Mouse (Mus musculus): ENCODE results near the gene Igf1r. TPM values are rescaled to one million over a fixed set of nuclear protein-coding genes. Genes with fewer than 3 reads are reported as not detected.
"Not testable (repeated sequence)": the region's sequence is repeated elsewhere in the genome, so short reads cannot be mapped to it uniquely, and the experiment has no call there.

The Igf1r gene
- polyA plus RNA-seq, 1 experiment from 2014 or later: 19.7 TPM

GRCm38 (mm10) chr7:68277897-68278270 lies 325.3 kb downstream of the Igf1r start:
- no peak for TF ChIP-seq CTCF (IDR thresholded peaks at IDR 0.05; ENCODE audit: low read depth)
- H3K4me1 ChIP-seq (ENCODE audit: insufficient read depth): peaks cover 5% of the 10 kb centered on the region; the same call in 1 of the 2 replicates
- no peak overlapping the region for H3K27ac ChIP-seq (ENCODE audit: low read depth)
- H3K27me3 ChIP-seq (ENCODE audit: insufficient read depth, low read length): peaks cover 8% of the 10 kb centered on the region; the same call in 1 of the 2 replicates
- DNase-seq (no peak), ATAC-seq (ENCODE audit: insufficient read depth) (no peak)
- no peak overlapping the region for H3K9ac ChIP-seq
- no peak overlapping the region for H3K4me2 ChIP-seq
- no peaks in the 10 kb centered on the region for H3K36me3 ChIP-seq (ENCODE audit: insufficient read depth)
- H3K4me3 ChIP-seq (ENCODE audit: low read depth, low read length): no peak overlapping the region
- 61% methylated on average over 4 of the region's 4 CpGs for WGBS
- H3K9me3 ChIP-seq (ENCODE audit: low read depth, low read length): no peaks in the 10 kb centered on the region

GRCm38 (mm10) chr7:68278385-68278784 lies 325.8 kb downstream of the Igf1r start:
- peaks cover 5% of the 10 kb centered on the region; the same call in 1 of the 2 replicates for H3K4me1 ChIP-seq (ENCODE audit: insufficient read depth)
- no peak overlapping the region for H3K9ac ChIP-seq
- no peaks in the 10 kb centered on the region for H3K36me3 ChIP-seq (ENCODE audit: insufficient read depth)
- ATAC-seq (ENCODE audit: insufficient read depth) (peak; percentile 25; the same call in 1 of the 2 replicates), DNase-seq (no peak)
- WGBS: 96% methylated on average over 6 of the region's 6 CpGs
- TF ChIP-seq CTCF (IDR thresholded peaks at IDR 0.05; ENCODE audit: low read depth): no peak
- no peak overlapping the region for H3K27ac ChIP-seq (ENCODE audit: low read depth)
- H3K4me3 ChIP-seq (ENCODE audit: low read depth, low read length): no peak overlapping the region
- peaks cover 8% of the 10 kb centered on the region; the same call in 1 of the 2 replicates for H3K27me3 ChIP-seq (ENCODE audit: insufficient read depth, low read length)
- H3K9me3 ChIP-seq (ENCODE audit: low read depth, low read length): no peaks in the 10 kb centered on the region
- H3K4me2 ChIP-seq: no peak overlapping the region

- Histone ChIP-seq H3K27me3 (ENCODE audit: insufficient read depth, low read length) (peaks cover 8% of the 10 kb centered on the region; the same call in 1 of the 2 replicates), H3K4me2 (no peak overlapping the region), H3K4me1 (ENCODE audit: insufficient read depth) (peaks cover 5% of the 10 kb centered on the region; the same call in 1 of the 2 replicates), H3K27ac (ENCODE audit: low read depth) (no peak overlapping the region), H3K9me3 (ENCODE audit: low read depth, low read length) (no peaks in the 10 kb centered on the region), H3K9ac (no peak overlapping the region), H3K4me3 (ENCODE audit: low read depth, low read length) (no peak overlapping the region), H3K36me3 (ENCODE audit: insufficient read depth) (no peaks in the 10 kb centered on the region)
- DNase-seq (no peak), ATAC-seq (ENCODE audit: insufficient read depth) (no peak)
- no peak for TF ChIP-seq CTCF (IDR thresholded peaks at IDR 0.05; ENCODE audit: low read depth)
- 62% methylated on average over 6 of the region's 6 CpGs for WGBS
These were observed 326.3 kb downstream of the Igf1r start for GRCm38 (mm10) chr7:68278908-68279307.

- no peak for ATAC-seq (ENCODE audit: insufficient read depth)
- H3K27me3 ChIP-seq (ENCODE audit: insufficient read depth, low read length): peaks cover 5% of the 10 kb centered on the region; the same call in 1 of the 2 replicates
- no peak for TF ChIP-seq CTCF (IDR thresholded peaks at IDR 0.05; ENCODE audit: low read depth)
- peaks cover 5% of the 10 kb centered on the region; the same call in 1 of the 2 replicates for H3K4me1 ChIP-seq (ENCODE audit: insufficient read depth)
- 87% methylated on average over 7 of the region's 7 CpGs for WGBS
- no peak overlapping the region for H3K9ac ChIP-seq
- no peak overlapping the region for H3K27ac ChIP-seq (ENCODE audit: low read depth)
- no peak overlapping the region for H3K4me2 ChIP-seq
- H3K9me3 ChIP-seq (ENCODE audit: low read depth, low read length): no peaks in the 10 kb centered on the region
- H3K36me3 ChIP-seq (ENCODE audit: insufficient read depth): no peaks in the 10 kb centered on the region
- no peak for DNase-seq
- H3K4me3 ChIP-seq (ENCODE audit: low read depth, low read length): no peak overlapping the region
These were observed 326.9 kb downstream of the Igf1r start for GRCm38 (mm10) chr7:68279481-68279880.

- peaks cover 5% of the 10 kb centered on the region; the same call in 1 of the 2 replicates for H3K4me1 ChIP-seq (ENCODE audit: insufficient read depth)
- 85% methylated on average over 19 of the region's 19 CpGs for WGBS
- no peak for DNase-seq
- no peak for ATAC-seq (ENCODE audit: insufficient read depth)
- H3K9ac ChIP-seq: no peak overlapping the region
- no peaks in the 10 kb centered on the region for H3K9me3 ChIP-seq (ENCODE audit: low read depth, low read length)
- H3K27me3 ChIP-seq (ENCODE audit: insufficient read depth, low read length): peaks cover 3% of the 10 kb centered on the region; the same call in 1 of the 2 replicates
- H3K4me2 ChIP-seq: no peak overlapping the region
- H3K4me3 ChIP-seq (ENCODE audit: low read depth, low read length): no peak overlapping the region
- H3K36me3 ChIP-seq (ENCODE audit: insufficient read depth): no peaks in the 10 kb centered on the region
- TF ChIP-seq CTCF (IDR thresholded peaks at IDR 0.05; ENCODE audit: low read depth): no peak
- H3K27ac ChIP-seq (ENCODE audit: low read depth): no peak overlapping the region
These were observed 327.8 kb downstream of the Igf1r start for GRCm38 (mm10) chr7:68280352-68280869.

GRCm38 (mm10) chr7:68281341-68281740 lies 328.7 kb downstream of the Igf1r start:
- no peak for DNase-seq
- H3K9ac ChIP-seq: no peak overlapping the region
- H3K27ac ChIP-seq (ENCODE audit: low read depth): no peak overlapping the region
- no peaks in the 10 kb centered on the region; the same call in 1 of the 2 replicates for H3K4me1 ChIP-seq (ENCODE audit: insufficient read depth)
- H3K4me3 ChIP-seq (ENCODE audit: low read depth, low read length): no peak overlapping the region
- no peak overlapping the region for H3K4me2 ChIP-seq
- no peak for ATAC-seq (ENCODE audit: insufficient read depth)
- no peaks in the 10 kb centered on the region for H3K9me3 ChIP-seq (ENCODE audit: low read depth, low read length)
- no peaks in the 10 kb centered on the region; the same call in 1 of the 2 replicates for H3K27me3 ChIP-seq (ENCODE audit: insufficient read depth, low read length)
- no peaks in the 10 kb centered on the region for H3K36me3 ChIP-seq (ENCODE audit: insufficient read depth)
- 61% methylated on average over 5 of the region's 5 CpGs for WGBS
- TF ChIP-seq CTCF (IDR thresholded peaks at IDR 0.05; ENCODE audit: low read depth): no peak

GRCm38 (mm10) chr7:68282304-68283132 lies 329.9 kb downstream of the Igf1r start:
- no peak overlapping the region for H3K4me2 ChIP-seq
- 80% methylated on average over 22 of the region's 22 CpGs for WGBS
- no peak overlapping the region for H3K9ac ChIP-seq
- ATAC-seq (ENCODE audit: insufficient read depth) (no peak), DNase-seq (no peak)
- H3K27ac ChIP-seq (ENCODE audit: low read depth): no peak overlapping the region
- H3K9me3 ChIP-seq (ENCODE audit: low read depth, low read length): no peaks in the 10 kb centered on the region
- H3K4me3 ChIP-seq (ENCODE audit: low read depth, low read length): no peak overlapping the region
- TF ChIP-seq CTCF (IDR thresholded peaks at IDR 0.05; ENCODE audit: low read depth): no peak
- no peaks in the 10 kb centered on the region for H3K36me3 ChIP-seq (ENCODE audit: insufficient read depth)
- H3K4me1 ChIP-seq (ENCODE audit: insufficient read depth): no peaks in the 10 kb centered on the region
- no peaks in the 10 kb centered on the region for H3K27me3 ChIP-seq (ENCODE audit: insufficient read depth, low read length)

- WGBS: 73% methylated on average over 4 of the region's 4 CpGs
- H3K36me3 ChIP-seq (ENCODE audit: insufficient read depth): not testable (repeated sequence)
These were observed 330.5 kb downstream of the Igf1r start for GRCm38 (mm10) chr7:68283133-68283520.

More at GRCm38 (mm10) chr7:68283133-68283520, 330.5 kb downstream of the Igf1r start:
- not testable (repeated sequence) for H3K27me3 ChIP-seq (ENCODE audit: insufficient read depth, low read length); H3K4me1 ChIP-seq (ENCODE audit: insufficient read depth); H3K27ac ChIP-seq (ENCODE audit: low read depth); H3K9me3 ChIP-seq (ENCODE audit: low read depth, low read length); H3K4me3 ChIP-seq (ENCODE audit: low read depth, low read length); DNase-seq; ATAC-seq (ENCODE audit: insufficient read depth); H3K9ac ChIP-seq; H3K4me2 ChIP-seq
